Mouse (Mus musculus) left cerebral cortex, postnatal 10 days (tissue): ENCODE data around the gene Oprl1. TPM values are rescaled to one million over a fixed set of nuclear protein-coding genes. Genes with fewer than 3 reads are reported as not detected.

ENCODE experiments used
- DNase-seq, 2 experiments: peaks; one replicate each; pipeline ENCODE4 v3.0.0; 2021 to 2022; ENCODE audit warnings: low spot score in 2 of 2, mixed read lengths in 1 of 2; ENCODE audit errors: extremely low spot score in 1 of 2
- intact Hi-C: fragments of 180-260 bp; cut with DNase I; formaldehyde crosslinking; loops from one replicate; pipeline ENCODE4 v1.15.1; 2025
- total RNA-seq, 2 experiments: library from RNA; stranded (reverse); gene quantifications; 2 replicates each; pipeline ENCODE4 v1.2.3; 2021

Oprl1 gene
- total RNA-seq, 2 experiments from 2014 or later, result 75.4 to 82.2 TPM

DNA sequence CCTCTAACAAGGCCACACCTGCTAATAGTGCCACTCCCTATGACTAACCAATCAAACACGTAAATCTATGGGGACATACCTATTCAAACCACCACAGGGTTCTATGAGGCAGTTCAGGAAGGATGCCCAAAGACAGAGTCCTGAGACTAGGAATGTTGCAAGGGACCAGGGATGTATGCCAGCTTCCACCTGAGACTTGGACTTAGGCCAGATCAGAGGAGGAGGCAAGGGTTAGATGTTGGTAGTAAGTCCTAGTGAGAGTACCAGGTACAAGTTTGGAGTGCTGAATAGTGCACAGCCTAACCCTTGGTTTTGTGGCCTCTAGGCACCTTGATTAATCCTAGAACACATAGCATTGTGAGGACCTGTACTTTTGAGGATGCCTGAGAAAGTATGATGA lies 37.8 kb downstream of the Oprl1 start:
- intact Hi-C loops, result no loop called here
- DNase-seq, result no peak

DNA sequence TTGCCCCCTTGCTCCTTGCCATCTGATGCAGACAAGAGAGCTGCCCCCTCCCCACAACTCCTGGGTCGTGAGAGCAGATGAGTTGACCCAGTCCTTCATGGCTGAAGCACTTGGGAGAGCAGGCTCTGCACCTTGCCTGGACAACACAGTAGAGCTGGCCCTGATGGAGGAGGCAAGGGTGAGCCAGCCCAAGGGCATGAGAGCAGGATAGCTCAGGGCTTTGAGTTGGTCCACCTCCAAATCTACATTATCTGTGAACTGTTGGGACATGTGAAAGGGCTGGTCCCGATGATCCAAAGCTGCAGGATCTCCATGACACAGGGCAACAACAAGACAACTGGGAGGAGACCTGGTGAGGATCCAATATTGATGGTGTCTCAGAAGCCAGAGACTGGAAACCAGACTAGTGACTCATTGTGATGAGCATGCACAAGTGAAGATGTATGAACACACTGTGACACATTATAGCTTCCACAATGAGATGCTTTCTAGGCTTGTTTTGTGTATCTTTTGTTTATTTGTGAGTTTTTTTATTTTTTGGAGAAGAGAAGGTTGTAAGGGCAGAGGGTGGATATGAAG lies 43.4 kb downstream of the Oprl1 start:
- no peak for DNase-seq
- intact Hi-C loops, result no loop called here

DNA sequence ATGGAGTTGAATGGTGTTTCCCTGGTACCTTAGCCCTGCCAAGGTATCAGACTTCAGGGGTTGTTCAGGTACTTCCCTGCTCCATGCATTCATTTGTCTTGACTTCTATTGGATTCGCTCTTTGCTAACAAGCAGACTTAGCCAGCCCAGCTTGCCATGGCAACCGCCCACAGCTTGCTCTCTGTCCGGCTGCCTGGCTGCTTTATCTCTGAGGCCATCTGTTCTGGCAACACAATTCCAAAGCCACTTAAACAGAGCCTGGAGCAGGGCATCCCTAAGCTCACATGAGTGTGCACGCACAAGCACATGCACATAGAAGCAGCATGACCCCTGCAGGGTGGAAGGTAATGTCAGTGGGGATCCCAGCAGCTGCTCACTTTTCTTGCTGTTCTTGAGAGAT lies 44.2 kb downstream of the Oprl1 start:
- peak; percentile 61 to 62 for DNase-seq
- intact Hi-C loops, result no loop called here

DNA sequence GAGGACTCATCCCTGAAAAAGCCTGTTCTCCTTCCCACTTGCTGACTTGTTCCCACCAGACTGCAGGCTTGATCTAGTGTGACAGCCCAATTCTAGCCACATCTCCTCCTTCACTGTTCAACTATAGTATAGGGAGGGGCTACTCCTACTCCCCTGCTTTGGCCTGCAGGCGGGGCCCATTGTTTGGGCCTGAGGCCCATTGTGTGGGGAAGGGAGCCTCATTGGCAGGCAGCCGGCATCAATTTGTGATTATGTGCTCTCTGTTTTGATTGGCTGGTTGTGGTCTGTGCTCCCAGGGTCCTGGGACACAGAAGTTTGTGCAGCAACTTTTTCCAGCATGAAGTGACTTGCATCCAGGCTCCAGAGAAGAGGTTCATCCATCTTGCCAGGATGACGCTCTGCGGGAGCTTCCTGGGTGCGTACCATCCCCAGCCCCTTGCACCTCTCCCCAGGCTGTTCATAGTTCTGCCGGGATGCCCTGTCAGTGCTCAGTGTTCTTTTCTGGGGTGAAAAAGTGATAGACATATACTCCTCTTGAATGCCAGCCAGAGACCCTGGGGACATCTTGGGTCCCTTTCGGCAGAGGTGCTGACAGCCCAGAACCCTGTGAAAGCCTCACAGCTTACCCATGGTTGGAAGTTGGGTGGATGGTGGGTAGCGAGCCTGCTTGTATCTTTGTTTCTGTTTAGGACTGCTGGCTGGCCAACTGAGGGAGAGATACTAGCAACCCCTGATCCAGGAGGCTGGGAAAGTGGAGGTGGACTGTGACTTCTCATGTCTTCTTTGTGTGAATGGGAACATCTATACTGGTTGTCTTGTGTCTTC lies 48.4 kb downstream of the Oprl1 start, which contains the start of gene Myt1:
Gene Myt1 (plus strand): TSS at position 327 of the 825 bp plus-strand sequence.
- intact Hi-C loops, result no loop called here
- DNase-seq, result no peak

DNA sequence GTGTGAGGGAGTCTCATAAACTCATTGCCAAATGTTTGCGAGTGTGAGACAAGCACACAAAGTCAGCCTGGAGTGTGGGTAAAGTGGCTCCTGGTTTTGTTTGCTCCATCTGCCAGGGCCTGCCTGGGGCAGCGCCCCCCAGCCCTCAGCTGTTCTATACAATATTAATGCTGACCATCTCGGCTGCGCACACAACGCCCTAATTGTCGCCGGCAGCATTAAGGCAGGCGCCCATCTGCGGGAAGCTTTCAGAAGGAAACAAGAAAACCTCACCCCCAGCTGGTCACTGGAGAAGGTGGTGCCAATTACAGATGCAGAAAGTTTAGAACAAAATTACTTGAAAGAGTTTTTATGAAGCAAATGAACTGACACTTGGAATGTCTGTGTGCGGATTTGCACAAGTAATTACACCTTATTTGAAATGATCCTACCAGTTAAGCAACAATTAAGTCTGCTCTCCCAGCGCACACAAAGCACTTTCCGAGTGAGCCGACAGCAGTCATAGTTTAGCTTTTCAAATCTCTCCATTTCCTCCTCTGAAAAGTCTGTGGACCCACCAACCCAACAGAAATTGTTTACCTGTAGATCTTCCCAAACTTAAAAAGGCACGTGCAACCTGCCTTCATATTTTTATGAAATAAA lies 49.2 kb downstream of the Oprl1 start:
- intact Hi-C loops, result no loop called here
- DNase-seq, result no peak

DNA sequence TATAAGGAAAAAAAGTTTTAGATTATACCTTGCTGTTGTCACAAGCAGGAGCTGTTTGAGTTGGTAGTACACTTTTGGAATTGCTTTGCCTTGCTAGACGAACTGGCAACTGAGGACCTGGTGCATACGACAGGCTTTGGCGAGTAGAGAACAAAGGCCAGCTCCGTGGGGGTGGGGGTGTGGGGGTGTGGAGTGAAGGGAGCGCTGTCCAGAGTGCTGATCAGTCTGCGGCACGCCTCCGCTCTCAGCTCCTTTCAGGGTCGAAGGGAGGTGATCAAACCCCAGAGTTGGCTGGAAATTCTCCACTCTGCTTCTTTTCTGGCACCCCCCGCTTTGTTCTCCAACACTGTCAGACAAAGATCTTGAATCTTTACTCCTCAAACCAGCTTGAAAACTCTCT lies 49.8 kb downstream of the Oprl1 start:
- peak in 1 of 2 experiments; percentile 63 for DNase-seq
- intact Hi-C loops, result no loop called here

DNA sequence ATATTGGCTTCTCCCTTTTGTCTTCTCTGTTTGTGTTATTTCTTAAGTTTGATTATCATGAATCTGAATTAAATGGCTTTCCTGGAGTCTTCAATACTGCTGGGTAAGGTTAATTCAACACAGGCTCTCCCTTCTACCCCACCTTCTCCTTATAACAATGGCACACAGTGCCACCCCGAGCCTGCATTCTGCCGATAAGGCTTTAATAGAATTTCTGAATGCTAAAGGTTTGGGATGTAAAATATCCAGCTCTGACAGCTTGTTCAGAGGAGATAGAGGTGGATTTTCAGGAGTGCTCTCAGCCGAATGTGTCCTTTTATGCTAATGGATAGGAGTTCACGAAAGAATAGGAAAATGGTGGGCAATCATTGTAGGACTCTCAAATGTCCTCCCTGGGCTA lies 50.4 kb downstream of the Oprl1 start:
- intact Hi-C loops, result no loop called here
- no peak for DNase-seq

DNA sequence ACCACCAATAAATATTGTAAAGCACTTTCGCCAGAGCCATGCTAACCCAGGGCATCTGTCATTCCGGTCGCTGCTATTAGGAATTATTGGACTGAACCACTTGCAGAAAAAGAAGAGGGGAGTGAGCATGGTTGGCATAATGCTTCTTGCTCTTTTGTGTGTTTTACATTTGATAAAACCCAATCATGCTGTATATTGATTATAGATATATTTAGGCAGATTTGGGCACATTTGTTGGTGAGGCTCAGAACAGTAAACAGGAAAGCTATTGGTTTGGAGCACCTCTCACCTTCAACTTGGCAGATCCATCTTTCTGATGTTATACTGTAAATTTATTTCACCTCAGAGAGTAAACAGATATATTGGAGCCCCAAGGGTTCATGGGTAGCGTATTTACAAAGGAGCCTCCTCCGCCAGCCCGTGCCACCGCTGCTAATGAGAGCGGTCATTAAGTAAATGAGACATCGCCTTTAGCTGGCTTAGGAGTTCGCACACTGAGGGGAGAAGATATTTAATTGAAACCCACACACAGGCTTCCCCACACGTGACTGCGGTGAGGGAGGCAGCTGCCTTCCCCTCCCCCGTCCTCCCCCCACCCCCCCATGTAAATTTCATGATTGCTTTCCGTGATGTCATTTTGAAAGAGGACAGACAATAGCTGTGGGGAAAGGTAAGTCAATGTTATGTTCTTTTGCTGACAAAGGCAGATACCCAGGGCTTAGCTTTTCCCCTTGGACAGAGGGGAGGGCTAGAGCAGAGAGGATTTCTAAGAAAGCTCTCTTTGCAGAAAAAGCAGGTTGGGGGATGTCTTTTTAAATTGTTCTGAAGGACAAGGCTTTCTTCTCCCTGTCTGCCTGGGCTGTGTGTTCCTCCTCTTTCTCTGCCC lies 52.1 kb downstream of the Oprl1 start:
- intact Hi-C loops, result no loop called here
- DNase-seq, result no peak

DNA sequence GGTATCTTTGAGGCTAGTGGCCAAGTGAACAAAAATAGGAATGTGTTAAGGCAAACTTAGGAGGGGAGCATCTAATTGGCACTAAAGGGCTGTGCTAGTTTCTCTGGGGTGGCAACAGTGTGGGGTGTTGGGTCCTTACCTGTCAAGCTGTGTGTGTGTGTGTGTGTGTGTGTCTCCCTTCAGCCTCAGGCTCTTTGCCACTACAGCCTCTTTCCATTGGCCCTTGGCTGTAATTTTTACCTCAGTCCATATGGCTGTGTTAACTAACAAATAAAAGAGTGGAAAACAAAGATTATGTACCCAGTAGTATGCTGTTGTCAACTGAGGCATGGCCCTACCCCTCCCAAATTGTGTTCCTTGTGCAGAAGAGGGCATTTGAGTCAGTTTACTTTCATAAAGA lies 53.6 kb downstream of the Oprl1 start:
- intact Hi-C loops, result no loop called here
- no peak for DNase-seq

DNA sequence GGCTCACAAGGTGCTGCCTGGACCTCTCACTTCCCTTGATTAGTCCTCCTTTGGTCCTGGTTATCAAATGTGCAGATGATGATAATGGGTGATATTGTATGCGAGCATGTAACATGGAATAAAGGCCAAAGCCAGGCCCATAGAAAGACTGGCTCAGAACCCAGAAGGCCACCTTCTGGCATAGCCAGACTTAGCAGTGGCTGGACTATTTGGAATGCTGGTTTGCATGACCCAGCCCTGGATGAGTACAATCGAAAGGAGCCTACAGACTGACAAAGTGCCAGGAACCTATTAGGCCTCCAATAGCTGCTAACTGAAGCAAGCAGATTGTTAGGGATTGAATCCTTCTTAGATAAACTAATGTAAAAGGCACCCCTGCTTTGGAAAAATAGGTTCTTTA lies 54.6 kb downstream of the Oprl1 start:
- intact Hi-C loops, result no loop called here
- DNase-seq, result no peak

Other genes starting within 250 kb of the Oprl1 start
- not detected for gene Abhd16b, start 221.8 kb upstream of the Oprl1 start, total RNA-seq
- gene Tpd52l2, start 217.9 kb upstream of the Oprl1 start, total RNA-seq, result 10 to 100 TPM; 75.5 to 77.2 TPM
- gene Dnajc5, start 194.5 kb upstream of the Oprl1 start, total RNA-seq, result 100 to 1,000 TPM; 320 to 333 TPM
- 10 to 100 TPM; 34.7 to 53.6 TPM for gene Uckl1, start 130.1 kb upstream of the Oprl1 start, total RNA-seq
- gene Prpf6, start 123.1 kb upstream of the Oprl1 start, total RNA-seq, result 10 to 100 TPM; 44.9 to 48.8 TPM
- gene Zfp512b, start 122.2 kb upstream of the Oprl1 start, total RNA-seq, result 100 to 1,000 TPM; 139 to 152 TPM
- gene Samd10, start 115.8 kb upstream of the Oprl1 start, total RNA-seq, result 10 to 100 TPM; 27.1 to 28.8 TPM
- gene Gm29797, start 58.0 kb upstream of the Oprl1 start, total RNA-seq, result under 1 TPM in 1 of 2 experiments, not detected in 1; 0.67 TPM
- gene Sox18, start 43.4 kb upstream of the Oprl1 start, total RNA-seq, result 10 to 100 TPM; 13.9 to 14.7 TPM
- gene Tcea2, start 34.7 kb upstream of the Oprl1 start, total RNA-seq, result 10 to 100 TPM; 57.3 to 62.7 TPM
- gene Rgs19, start 21.0 kb upstream of the Oprl1 start, total RNA-seq, result 10 to 100 TPM; 48.8 to 57.2 TPM
- not detected for gene Lkaaear1, start 16.6 kb upstream of the Oprl1 start, total RNA-seq
- 10 to 100 TPM; 24.3 to 27.7 TPM for gene Myt1, start 48.3 kb downstream of the Oprl1 start, total RNA-seq
- gene Pcmtd2, start 122.8 kb downstream of the Oprl1 start, total RNA-seq, result 10 to 100 TPM; 51.8 to 62.1 TPM
- gene Polr3k, start 149.3 kb downstream of the Oprl1 start, total RNA-seq, result 10 to 100 TPM; 32.7 to 39.4 TPM